ENCODE assay signal across 27 mouse cellular contexts in genomic region chr13:41235181-41235580, GRCm38 (mm10). TPM values are rescaled to one million over a fixed set of nuclear protein-coding genes. Genes with fewer than 3 reads are reported as not detected.
DNase-seq lines count a peak whose midpoint lies in the region; ATAC-seq and TF ChIP-seq lines count a peak whose summit lies in the region.
"Had no signal": no experiment of that assay in that cellular context is flagged by ENCODE, and none has a peak within 500 bp of the region (broad histone marks: within the 10 kb centered on the region; RNA-seq: fewer than 3 reads in every experiment).

No protein-coding gene starts in this region.

- H3K9me3 ChIP-seq in liver, embryonic 11.5 days (ENCODE audit: control insufficient read depth, low read length): no peaks in the 10 kb centered on the region
- H3K9me3 ChIP-seq in liver, postnatal 0 days (ENCODE audit: low read length): no peaks in the 10 kb centered on the region
- H3K9me3 ChIP-seq in liver, embryonic 12.5 days (replicated peaks): no peaks in the 10 kb centered on the region
- H3K9me3 ChIP-seq: G1E had no signal

- peak; percentile 65 for DNase-seq in heart, adult 11 months
- DNase-seq in heart, postnatal 14 days: no peak
- peak; percentile 80 for DNase-seq in liver, adult 2 months (ENCODE audit: extremely low read depth, low read depth, low spot score)
- DNase-seq in liver, embryonic 11.5 days (ENCODE audit: low spot score): no peak
- DNase-seq in liver, postnatal 0 days: no peak
- DNase-seq: adrenal gland, adult 2 months; adrenal gland, adult 8-10 months; adrenal gland, postnatal 10 days; adrenal gland, postnatal 14 days; adrenal gland, postnatal 25 days; adrenal gland, postnatal 36 days; B cell, adult 2 months; cerebellum, adult 11 months; cerebellum, adult 11-12 months; cerebellum, adult 18-20 months had no signal

- TF ChIP-seq CTCF in liver, adult 2 months (IDR thresholded peaks at IDR 0.05; ENCODE audit: low read depth, low read length): no peak
- no peak for TF ChIP-seq CTCF in liver, postnatal 0 days (IDR thresholded peaks at IDR 0.05; ENCODE audit: low read depth)

- H3K4me2 ChIP-seq in liver, embryonic 11.5 days: no peak overlapping the region
- H3K4me2 ChIP-seq in liver, postnatal 0 days (ENCODE audit: low read depth, low read length): no peak overlapping the region
- no peak overlapping the region for H3K4me2 ChIP-seq in liver, embryonic 12.5 days

- peak overlapping the region; percentile 73 for H3K27ac ChIP-seq in liver, adult 2 months (replicated peaks; ENCODE audit: insufficient read depth, low read depth, low read length)
- H3K27ac ChIP-seq in liver, embryonic 11.5 days (ENCODE audit: low read depth, low read length): no peak overlapping the region
- peak overlapping the region; percentile 92 for H3K27ac ChIP-seq in liver, postnatal 0 days (ENCODE audit: low read depth)
- H3K27ac ChIP-seq in liver, embryonic 12.5 days: no peak overlapping the region

- no peak overlapping the region for H3K4me3 ChIP-seq in liver, adult 2 months (ENCODE audit: insufficient read depth, low read depth, low read length)
- no peak overlapping the region for H3K4me3 ChIP-seq in liver, embryonic 11.5 days (ENCODE audit: low read depth, low read length)
- H3K4me3 ChIP-seq in liver, postnatal 0 days (ENCODE audit: low read depth, low read length): no peak overlapping the region
- H3K4me3 ChIP-seq in liver, embryonic 12.5 days: no peak overlapping the region

- intact Hi-C loops in heart, postnatal 14 days (cut with DNase I): loop anchor here (5.0 kb wide), 2 partner anchors 148 to 393 kb away; no protein-coding TSS in a partner anchor

- TF ChIP-seq EP300 in liver, postnatal 0 days (IDR thresholded peaks at IDR 0.05; ENCODE audit: low read depth): no peak

- WGBS in liver, adult 2 months: 45% methylated on average over 6 of the region's 6 CpGs
- WGBS in liver, embryonic 11.5 days: 68% methylated on average over 6 of the region's 6 CpGs
- WGBS in liver, postnatal 0 days (ENCODE audit: insufficient replicate concordance): 69% methylated on average over 6 of the region's 6 CpGs
- WGBS in liver, embryonic 12.5 days (ENCODE audit: insufficient replicate concordance): 77% methylated on average over 6 of the region's 6 CpGs

- H3K9ac ChIP-seq in liver, adult 2 months (ENCODE audit: low read depth, low read length): no peak overlapping the region
- H3K9ac ChIP-seq in liver, embryonic 11.5 days (ENCODE audit: low read depth, low read length): no peak overlapping the region
- H3K9ac ChIP-seq in liver, postnatal 0 days (replicated peaks): no peak overlapping the region
- H3K9ac ChIP-seq in liver, embryonic 12.5 days: no peak overlapping the region

- TF ChIP-seq POLR2A in liver, adult 2 months (IDR thresholded peaks at IDR 0.05; ENCODE audit: extremely low read depth, insufficient read depth, low read length): no peak

- peaks cover 23% of the 10 kb centered on the region; the same call in 1 of the 2 replicates for H3K4me1 ChIP-seq in liver, adult 2 months (ENCODE audit: control insufficient read depth, insufficient read depth, low read length)
- no peaks in the 10 kb centered on the region for H3K4me1 ChIP-seq in liver, embryonic 11.5 days (replicated peaks; ENCODE audit: control insufficient read depth, insufficient read depth, low read length)
- H3K4me1 ChIP-seq in liver, postnatal 0 days (ENCODE audit: insufficient read depth): no peaks in the 10 kb centered on the region; the same call in 1 of the 2 replicates
- no peaks in the 10 kb centered on the region for H3K4me1 ChIP-seq in liver, embryonic 12.5 days

- H3K79me2 ChIP-seq in liver, adult 2 months (ENCODE audit: control insufficient read depth, insufficient read depth, low read length): no peaks in the 10 kb centered on the region

- H3K27me3 ChIP-seq in liver, adult 2 months (ENCODE audit: control insufficient read depth, insufficient read depth, low read length): no peaks in the 10 kb centered on the region
- H3K27me3 ChIP-seq in liver, embryonic 11.5 days (replicated peaks; ENCODE audit: control insufficient read depth, insufficient read depth, low read length): no peaks in the 10 kb centered on the region
- H3K27me3 ChIP-seq in liver, postnatal 0 days (ENCODE audit: insufficient read depth, low read length): no peaks in the 10 kb centered on the region
- H3K27me3 ChIP-seq in liver, embryonic 12.5 days (replicated peaks): peaks cover 7% of the 10 kb centered on the region; the same call in 1 of the 2 replicates
- H3K27me3 ChIP-seq: CH12.LX had no signal

- no peak for ATAC-seq in liver, embryonic 11.5 days (replicated peaks; ENCODE audit: low FRiP score)
- no peak for ATAC-seq in liver, postnatal 0 days
- ATAC-seq in liver, embryonic 12.5 days: no peak
- ATAC-seq: activated CD4-positive, CD25-positive, alpha-beta regulatory T cell, adult 4 months; CD4-positive, CD25-positive, alpha-beta regulatory T cell, adult 4 months; Patski had no signal

- peaks cover 3% of the 10 kb centered on the region for H3K36me3 ChIP-seq in liver, adult 2 months (ENCODE audit: control insufficient read depth, insufficient read depth, low read length)
- H3K36me3 ChIP-seq in liver, embryonic 11.5 days (ENCODE audit: control insufficient read depth, insufficient read depth, low read length): no peaks in the 10 kb centered on the region
- H3K36me3 ChIP-seq in liver, postnatal 0 days (replicated peaks; ENCODE audit: insufficient read depth, low read length): no peaks in the 10 kb centered on the region
- no peaks in the 10 kb centered on the region for H3K36me3 ChIP-seq in liver, embryonic 12.5 days
- H3K36me3 ChIP-seq: G1E had no signal

RNA-seq across cellular contexts. Expression of gene Smim13, which starts 14.5 kb away (rescaled TPM):
- 10 to 100 TPM; 22.5 to 22.7 TPM for total RNA-seq in heart, postnatal 14 days (2021)
- total RNA-seq in liver, adult 2 months (2014; rRNA removed): 14.6 and 20.7 TPM in 2 replicates
- polyA plus RNA-seq in liver, adult 2 months (2012; rRNA removed): 5.1 and 5.2 TPM in 2 replicates
- 12.6 and 16.9 TPM in 2 replicates for polyA plus RNA-seq in liver, embryonic 11.5 days (2014; fragmentation: Nextera tagmentation; extraction: Ambion mirVana)
- 3.8 and 3.9 TPM in 2 replicates for polyA plus RNA-seq in liver, postnatal 0 days (2015; fragmentation: Nextera tagmentation; extraction: Ambion mirVana)
- polyA plus RNA-seq in liver, embryonic 12.5 days (2016; fragmentation: Nextera tagmentation; extraction: Ambion mirVana): 10.3 and 11.2 TPM in 2 replicates

RNA-seq across cellular contexts. Expression of gene Elovl2, which starts 15.0 kb away (rescaled TPM):
- under 1 TPM; 0.19 to 0.37 TPM for total RNA-seq in heart, postnatal 14 days (2021)
- 287 and 443 TPM in 2 replicates for total RNA-seq in liver, adult 2 months (2014; rRNA removed)
- 157 and 182 TPM in 2 replicates for polyA plus RNA-seq in liver, adult 2 months (2012; rRNA removed)
- polyA plus RNA-seq in liver, embryonic 11.5 days (2014; fragmentation: Nextera tagmentation; extraction: Ambion mirVana): 32.5 and 38.1 TPM in 2 replicates
- polyA plus RNA-seq in liver, postnatal 0 days (2015; fragmentation: Nextera tagmentation; extraction: Ambion mirVana): 304 and 314 TPM in 2 replicates
- polyA plus RNA-seq in liver, embryonic 12.5 days (2016; fragmentation: Nextera tagmentation; extraction: Ambion mirVana): 27.3 and 27.7 TPM in 2 replicates
- total RNA-seq: CH12.LX, MEL had no signal
- polyA plus RNA-seq: activated CD4-positive, CD25-positive, alpha-beta regulatory T cell, adult 4 months; C2C12; CD4-positive, CD25-positive, alpha-beta regulatory T cell, adult 4 months; G1E; Patski had no signal

RNA-seq across cellular contexts. Expression of gene Gm17364, which starts 38.6 kb away (rescaled TPM):
- total RNA-seq in heart, postnatal 14 days (2021): not detected
- total RNA-seq in liver, adult 2 months (2014; rRNA removed): not detected in 2 replicates
- not detected in 2 replicates for polyA plus RNA-seq in liver, adult 2 months (2012; rRNA removed)
- not detected in 2 replicates for polyA plus RNA-seq in liver, embryonic 11.5 days (2014; fragmentation: Nextera tagmentation; extraction: Ambion mirVana)
- polyA plus RNA-seq in liver, postnatal 0 days (2015; fragmentation: Nextera tagmentation; extraction: Ambion mirVana): not detected in 2 replicates
- not detected in 2 replicates for polyA plus RNA-seq in liver, embryonic 12.5 days (2016; fragmentation: Nextera tagmentation; extraction: Ambion mirVana)
- total RNA-seq: adrenal gland, adult 18-20 months; adrenal gland, adult 2 months; adrenal gland, adult 8-10 months; adrenal gland, postnatal 10 days; adrenal gland, postnatal 14 days; adrenal gland, postnatal 25 days; adrenal gland, postnatal 36 days; adrenal gland, postnatal 4 days; CH12.LX; ES-E14; G1E; MEL had no signal
- polyA plus RNA-seq: activated CD4-positive, CD25-positive, alpha-beta regulatory T cell, adult 4 months; adrenal gland, adult 2 months; brain, embryonic 14.5 days; C2C12; CD4-positive, CD25-positive, alpha-beta regulatory T cell, adult 4 months; G1E; Patski had no signal

Comparison
In these comparisons a context has a peak if more than half of its experiments do, and no peak if none do; other contexts are left out.
1. DNase-seq: peak in heart, adult 11 months (single experiment) and liver, adult 2 months (single experiment); none in heart, postnatal 14 days (0 of 2), liver, embryonic 11.5 days (single experiment) and liver, postnatal 0 days (single experiment).
2. H3K27ac ChIP-seq: peak in liver, adult 2 months (single experiment) and liver, postnatal 0 days (single experiment); none in liver, embryonic 11.5 days (single experiment) and liver, embryonic 12.5 days (single experiment).